Mouse (Mus musculus): ENCODE results near the gene Mlycd.
"Not testable (repeated sequence)": the region's sequence is repeated elsewhere in the genome, so short reads cannot be mapped to it uniquely, and the experiment has no call there.

Gene Mlycd

GRCm38 (mm10) chr8:119394524-119395026, at the start of gene Mlycd:
Mlycd (plus strand) TSS chr8:119394878.
- Histone ChIP-seq H3K27me3 (ENCODE audit: insufficient read depth, low read length) (peaks cover 38% of the 10 kb centered on the region), H3K9me3 (ENCODE audit: low read length) (no peaks in the 10 kb centered on the region), H3K4me3 (replicated peaks; ENCODE audit: low read length) (peak within 1 kb of the TSS; percentile 83), H3K4me1 (replicated peaks; ENCODE audit: low read depth, low read length) (peaks cover 13% of the 10 kb centered on the region), H3K36me3 (ENCODE audit: insufficient read depth, low read length) (no peaks in the 10 kb centered on the region)
- TF ChIP-seq CTCF (conservative IDR thresholded peaks at IDR 0.05; ENCODE audit: low read length) (no peak), NANOG (IDR thresholded peaks at IDR 0.05; ENCODE audit: borderline replicate concordance, low read length) (no peak), POU5F1 (IDR thresholded peaks at IDR 0.05; ENCODE audit: borderline replicate concordance, low read length) (no peak)

GRCm38 (mm10) chr8:119345029-119345682, 49.5 kb upstream of the Mlycd start:
- TF ChIP-seq CTCF (conservative IDR thresholded peaks at IDR 0.05; ENCODE audit: low read length) (no peak), POU5F1 (IDR thresholded peaks at IDR 0.05; ENCODE audit: borderline replicate concordance, low read length) (no peak), NANOG (IDR thresholded peaks at IDR 0.05; ENCODE audit: borderline replicate concordance, low read length) (no peak)
- Histone ChIP-seq H3K27me3 (ENCODE audit: insufficient read depth, low read length) (no peaks in the 10 kb centered on the region), H3K9me3 (ENCODE audit: low read length) (peaks cover 60% of the 10 kb centered on the region), H3K4me3 (replicated peaks; ENCODE audit: low read length) (peak overlapping the region; percentile 95), H3K36me3 (ENCODE audit: insufficient read depth, low read length) (peaks cover 40% of the 10 kb centered on the region), H3K4me1 (replicated peaks; ENCODE audit: low read depth, low read length) (peaks cover 12% of the 10 kb centered on the region)

- peaks cover 55% of the 10 kb centered on the region for H3K9me3 ChIP-seq (ENCODE audit: low read length)
These were observed 49.0 kb upstream of the Mlycd start for GRCm38 (mm10) chr8:119345683-119346075.

GRCm38 (mm10) chr8:119351647-119352046, 43.0 kb upstream of the Mlycd start:
- peaks cover 22% of the 10 kb centered on the region for H3K9me3 ChIP-seq (ENCODE audit: low read length)
- H3K4me3 ChIP-seq (replicated peaks; ENCODE audit: low read length), result no peak overlapping the region
- H3K36me3 ChIP-seq (ENCODE audit: insufficient read depth, low read length), result peaks cover 32% of the 10 kb centered on the region
- TF ChIP-seq CTCF (conservative IDR thresholded peaks at IDR 0.05; ENCODE audit: low read length), result no peak
- no peak for TF ChIP-seq NANOG (IDR thresholded peaks at IDR 0.05; ENCODE audit: borderline replicate concordance, low read length)
- TF ChIP-seq POU5F1 (IDR thresholded peaks at IDR 0.05; ENCODE audit: borderline replicate concordance, low read length), result no peak
- H3K27me3 ChIP-seq (ENCODE audit: insufficient read depth, low read length), result no peaks in the 10 kb centered on the region
- peaks cover 17% of the 10 kb centered on the region; the same call in 1 of the 2 replicates for H3K4me1 ChIP-seq (replicated peaks; ENCODE audit: low read depth, low read length)

More at GRCm38 (mm10) chr8:119345683-119346075, 49.0 kb upstream of the Mlycd start:
- Histone ChIP-seq H3K36me3 (ENCODE audit: insufficient read depth, low read length) (peaks cover 40% of the 10 kb centered on the region), H3K27me3 (ENCODE audit: insufficient read depth, low read length) (no peaks in the 10 kb centered on the region), H3K4me3 (replicated peaks; ENCODE audit: low read length) (peak overlapping the region; percentile 95), H3K4me1 (replicated peaks; ENCODE audit: low read depth, low read length) (peaks cover 15% of the 10 kb centered on the region)
- TF ChIP-seq CTCF (conservative IDR thresholded peaks at IDR 0.05; ENCODE audit: low read length) (peak; percentile 21; the same call in 1 of the 2 replicates), NANOG (IDR thresholded peaks at IDR 0.05; ENCODE audit: borderline replicate concordance, low read length) (no peak)

GRCm38 (mm10) chr8:119352977-119353658, 41.6 kb upstream of the Mlycd start:
- H3K4me1 ChIP-seq (replicated peaks; ENCODE audit: low read depth, low read length), result peaks cover 20% of the 10 kb centered on the region; the same call in 1 of the 2 replicates
- H3K9me3 ChIP-seq (ENCODE audit: low read length), result peaks cover 18% of the 10 kb centered on the region
- peaks cover 17% of the 10 kb centered on the region for H3K36me3 ChIP-seq (ENCODE audit: insufficient read depth, low read length)
- H3K4me3 ChIP-seq (replicated peaks; ENCODE audit: low read length), result no peak overlapping the region
- TF ChIP-seq POU5F1 (IDR thresholded peaks at IDR 0.05; ENCODE audit: borderline replicate concordance, low read length) (no peak), CTCF (conservative IDR thresholded peaks at IDR 0.05; ENCODE audit: low read length) (no peak), NANOG (IDR thresholded peaks at IDR 0.05; ENCODE audit: borderline replicate concordance, low read length) (no peak)
- no peaks in the 10 kb centered on the region for H3K27me3 ChIP-seq (ENCODE audit: insufficient read depth, low read length)

GRCm38 (mm10) chr8:119353659-119354023, 41.0 kb upstream of the Mlycd start:
- Histone ChIP-seq H3K4me1 (replicated peaks; ENCODE audit: low read depth, low read length) (peaks cover 22% of the 10 kb centered on the region), H3K27me3 (ENCODE audit: insufficient read depth, low read length) (no peaks in the 10 kb centered on the region), H3K36me3 (ENCODE audit: insufficient read depth, low read length) (peaks cover 12% of the 10 kb centered on the region), H3K9me3 (ENCODE audit: low read length) (peaks cover 14% of the 10 kb centered on the region), H3K4me3 (replicated peaks; ENCODE audit: low read length) (no peak overlapping the region)
- TF ChIP-seq CTCF (conservative IDR thresholded peaks at IDR 0.05; ENCODE audit: low read length) (no peak), NANOG (IDR thresholded peaks at IDR 0.05; ENCODE audit: borderline replicate concordance, low read length) (no peak), POU5F1 (IDR thresholded peaks at IDR 0.05; ENCODE audit: borderline replicate concordance, low read length) (no peak)

- H3K27me3 ChIP-seq (ENCODE audit: insufficient read depth, low read length); H3K4me3 ChIP-seq (replicated peaks; ENCODE audit: low read length); H3K36me3 ChIP-seq (ENCODE audit: insufficient read depth, low read length); H3K9me3 ChIP-seq (ENCODE audit: low read length): not testable (repeated sequence)
- peaks cover 14% of the 10 kb centered on the region for H3K4me1 ChIP-seq (replicated peaks; ENCODE audit: low read depth, low read length)
- peak; percentile 48 for TF ChIP-seq CTCF (conservative IDR thresholded peaks at IDR 0.05; ENCODE audit: low read length)
These were observed 38.0 kb upstream of the Mlycd start for GRCm38 (mm10) chr8:119356631-119357030.

- 0 out of 2 replicates have a peak, but pooled peaks cover 4% of the 10 kb centered on the region for H3K9me3 ChIP-seq (ENCODE audit: low read length)
- H3K36me3 ChIP-seq (ENCODE audit: insufficient read depth, low read length), result no peaks in the 10 kb centered on the region
- H3K4me3 ChIP-seq (replicated peaks; ENCODE audit: low read length), result no peak overlapping the region
- H3K4me1 ChIP-seq (replicated peaks; ENCODE audit: low read depth, low read length), result peaks cover 9% of the 10 kb centered on the region
- no peak for TF ChIP-seq POU5F1 (IDR thresholded peaks at IDR 0.05; ENCODE audit: borderline replicate concordance, low read length)
- TF ChIP-seq CTCF (conservative IDR thresholded peaks at IDR 0.05; ENCODE audit: low read length), result no peak
- no peak for TF ChIP-seq NANOG (IDR thresholded peaks at IDR 0.05; ENCODE audit: borderline replicate concordance, low read length)
- H3K27me3 ChIP-seq (ENCODE audit: insufficient read depth, low read length), result no peaks in the 10 kb centered on the region
These were observed 36.5 kb upstream of the Mlycd start for GRCm38 (mm10) chr8:119358175-119358574.

Measured in E14TG2a.4 (cell line).